8 mouse cellular contexts compared by ENCODE assay signal in genomic region chr7:25222275-25222967, GRCm38 (mm10). TPM values are rescaled to one million over a fixed set of nuclear protein-coding genes. Genes with fewer than 3 reads are reported as not detected.
DNase-seq lines count a peak whose midpoint lies in the region; ATAC-seq and TF ChIP-seq lines count a peak whose summit lies in the region.
"Had no signal": no experiment of that assay in that cellular context is flagged by ENCODE, and none has a peak within 500 bp of the region (broad histone marks: within the 10 kb centered on the region; RNA-seq: fewer than 3 reads in every experiment).

No protein-coding gene starts in this region.

- no peak for ATAC-seq in megakaryocyte, adult 5-6 weeks (ENCODE audit: poor library complexity, severe bottlenecking)
- no peak for ATAC-seq in forebrain, embryonic 11.5 days (replicated peaks; ENCODE audit: low FRiP score)
- ATAC-seq in limb, embryonic 14.5 days (ENCODE audit: low FRiP score, low read depth) = no peak
- ATAC-seq in stomach, postnatal 0 days (ENCODE audit: low FRiP score, low TSS enrichment) = no peak

- TF ChIP-seq CTCF in stomach, postnatal 0 days (IDR thresholded peaks at IDR 0.05; ENCODE audit: low read depth) = no peak

- no peak overlapping the region for H3K27ac ChIP-seq in forebrain, embryonic 11.5 days (ENCODE audit: low read depth, low read length)
- H3K27ac ChIP-seq in limb, embryonic 14.5 days (replicated peaks; ENCODE audit: low read depth, low read length) = no peak overlapping the region
- no peak overlapping the region for H3K27ac ChIP-seq in stomach, postnatal 0 days (replicated peaks)

- H3K9me3 ChIP-seq in megakaryocyte, embryonic 14.5 days = no peaks in the 10 kb centered on the region
- H3K9me3 ChIP-seq in forebrain, embryonic 11.5 days (ENCODE audit: control insufficient read depth, low read length) = no peaks in the 10 kb centered on the region
- no peaks in the 10 kb centered on the region for H3K9me3 ChIP-seq in limb, embryonic 14.5 days (ENCODE audit: control insufficient read depth, low read length)
- no peaks in the 10 kb centered on the region for H3K9me3 ChIP-seq in stomach, postnatal 0 days (ENCODE audit: control insufficient read depth, low read length)

- peaks cover 57% of the 10 kb centered on the region for H3K36me3 ChIP-seq in megakaryocyte, embryonic 14.5 days (replicated peaks; ENCODE audit: low read length)
- H3K36me3 ChIP-seq in forebrain, embryonic 11.5 days (ENCODE audit: control insufficient read depth, insufficient read depth, low read length) = peaks cover 7% of the 10 kb centered on the region; the same call in 1 of the 2 replicates
- H3K36me3 ChIP-seq in limb, embryonic 14.5 days (ENCODE audit: control insufficient read depth, insufficient read depth, low read length) = peaks cover 46% of the 10 kb centered on the region
- peaks cover 20% of the 10 kb centered on the region for H3K36me3 ChIP-seq in stomach, postnatal 0 days (ENCODE audit: control insufficient read depth, insufficient read depth, low read length)

- H3K4me1 ChIP-seq in megakaryocyte, embryonic 14.5 days = peaks cover 93% of the 10 kb centered on the region
- H3K4me1 ChIP-seq in forebrain, embryonic 11.5 days (replicated peaks; ENCODE audit: control insufficient read depth, insufficient read depth, low read length) = peaks cover 16% of the 10 kb centered on the region
- peaks cover 23% of the 10 kb centered on the region for H3K4me1 ChIP-seq in limb, embryonic 14.5 days (ENCODE audit: control insufficient read depth, insufficient read depth, low read length)
- H3K4me1 ChIP-seq in stomach, postnatal 0 days (replicated peaks; ENCODE audit: control insufficient read depth, insufficient read depth) = peaks cover 11% of the 10 kb centered on the region

- WGBS in forebrain, embryonic 11.5 days = 83% methylated on average over 10 of the region's 10 CpGs
- WGBS in limb, embryonic 14.5 days = 89% methylated on average over 10 of the region's 10 CpGs
- WGBS in stomach, postnatal 0 days = 72% methylated on average over 10 of the region's 10 CpGs

- no peaks in the 10 kb centered on the region for H3K27me3 ChIP-seq in megakaryocyte, embryonic 14.5 days (replicated peaks)
- no peaks in the 10 kb centered on the region for H3K27me3 ChIP-seq in forebrain, embryonic 11.5 days (ENCODE audit: control insufficient read depth, insufficient read depth, low read length)
- H3K27me3 ChIP-seq in limb, embryonic 14.5 days (ENCODE audit: control insufficient read depth, insufficient read depth, low read length) = no peaks in the 10 kb centered on the region
- no peaks in the 10 kb centered on the region for H3K27me3 ChIP-seq in stomach, postnatal 0 days (ENCODE audit: control insufficient read depth, insufficient read depth, low read length)

- H3K9ac ChIP-seq in forebrain, embryonic 11.5 days (ENCODE audit: low read length) = peak overlapping the region; percentile 67
- H3K9ac ChIP-seq in limb, embryonic 14.5 days (ENCODE audit: low read depth, low read length, severe bottlenecking) = peak overlapping the region; percentile 71
- peak overlapping the region; percentile 79; the same call in 1 of the 2 replicates for H3K9ac ChIP-seq in stomach, postnatal 0 days (ENCODE audit: low read length)

- no peak for TF ChIP-seq POLR2A in limb, embryonic 14.5 days (IDR thresholded peaks at IDR 0.05; ENCODE audit: borderline replicate concordance, extremely low read depth, insufficient read depth, insufficient read length)

- H3K4me2 ChIP-seq in forebrain, embryonic 11.5 days (ENCODE audit: low read depth, low read length, severe bottlenecking) = peak overlapping the region; percentile 92
- peak overlapping the region; percentile 91 for H3K4me2 ChIP-seq in limb, embryonic 14.5 days (replicated peaks; ENCODE audit: low read depth, low read length, severe bottlenecking)
- peak overlapping the region; percentile 85 for H3K4me2 ChIP-seq in stomach, postnatal 0 days (replicated peaks; ENCODE audit: low read depth)

- no peak for TF ChIP-seq EP300 in stomach, postnatal 0 days (optimal IDR thresholded peaks at IDR 0.05)

- H3K4me3 ChIP-seq in megakaryocyte, embryonic 14.5 days (replicated peaks) = peak overlapping the region; percentile 96
- peak overlapping the region; percentile 55 for H3K4me3 ChIP-seq in forebrain, embryonic 11.5 days (ENCODE audit: low read depth, low read length)
- H3K4me3 ChIP-seq in limb, embryonic 14.5 days (replicated peaks; ENCODE audit: low read length) = peak overlapping the region; percentile 72
- peak overlapping the region; percentile 74 for H3K4me3 ChIP-seq in stomach, postnatal 0 days (ENCODE audit: low read depth, low read length)

- DNase-seq in forebrain, embryonic 11.5 days (ENCODE audit: low spot score) = no peak
- no peak for DNase-seq in limb, embryonic 14.5 days (ENCODE audit: low spot score)
- no peak for DNase-seq in stomach, postnatal 0 days (ENCODE audit: low spot score)
- no peak for DNase-seq in thymus, adult 18-20 months
- no peak for DNase-seq in frontal cortex, postnatal 25 days (ENCODE audit: low spot score in 2 of 2)
- DNase-seq: layer of hippocampus, postnatal 36 days had no signal

RNA-seq across cellular contexts. Expression of gene Zfp526, which starts 1.2 kb away (rescaled TPM):
- polyA plus RNA-seq in megakaryocyte, embryonic 14.5 days (2012; ENCODE audit: insufficient read depth, low replicate concordance) = 4.8 and 8.9 TPM in 2 replicates
- 7.2 and 7.6 TPM in 2 replicates for total RNA-seq in megakaryocyte, adult 5-6 weeks (2015)
- total RNA-seq in megakaryocyte, adult 5-6 weeks (2017) = 5.2 and 8.3 TPM in 2 replicates
- 3.5 and 3.8 TPM in 2 replicates for polyA plus RNA-seq in forebrain, embryonic 11.5 days (2014; fragmentation: Nextera tagmentation; extraction: Ambion mirVana)
- 11.1 and 13.0 TPM in 2 replicates for polyA plus RNA-seq in limb, embryonic 14.5 days (2012; rRNA removed)
- polyA plus RNA-seq in limb, embryonic 14.5 days (2014; fragmentation: Nextera tagmentation; extraction: Ambion mirVana) = 3.9 and 4.2 TPM in 2 replicates
- polyA plus RNA-seq in stomach, postnatal 0 days (2015; fragmentation: Nextera tagmentation; extraction: Ambion mirVana) = 1.1 and 1.2 TPM in 2 replicates

RNA-seq across cellular contexts. Expression of gene Dedd2, which starts 2.0 kb away (rescaled TPM):
- polyA plus RNA-seq in megakaryocyte, embryonic 14.5 days (2012; ENCODE audit: insufficient read depth, low replicate concordance) = 16.7 and 34.3 TPM in 2 replicates
- total RNA-seq in megakaryocyte, adult 5-6 weeks (2015) = 14.5 and 19.7 TPM in 2 replicates
- total RNA-seq in megakaryocyte, adult 5-6 weeks (2017) = 17.8 and 18.8 TPM in 2 replicates
- polyA plus RNA-seq in forebrain, embryonic 11.5 days (2014; fragmentation: Nextera tagmentation; extraction: Ambion mirVana) = 11.2 TPM in 2 replicates
- 11.1 and 14.0 TPM in 2 replicates for polyA plus RNA-seq in limb, embryonic 14.5 days (2012; rRNA removed)
- polyA plus RNA-seq in limb, embryonic 14.5 days (2014; fragmentation: Nextera tagmentation; extraction: Ambion mirVana) = 9.0 and 9.4 TPM in 2 replicates
- polyA plus RNA-seq in stomach, postnatal 0 days (2015; fragmentation: Nextera tagmentation; extraction: Ambion mirVana) = 20.0 and 20.2 TPM in 2 replicates

RNA-seq across cellular contexts. Expression of gene Gsk3a, which starts 15.2 kb away (rescaled TPM):
- 55.6 and 120 TPM in 2 replicates for polyA plus RNA-seq in megakaryocyte, embryonic 14.5 days (2012; ENCODE audit: insufficient read depth, low replicate concordance)
- 90.1 and 90.2 TPM in 2 replicates for total RNA-seq in megakaryocyte, adult 5-6 weeks (2015)
- 58.7 and 60.8 TPM in 2 replicates for total RNA-seq in megakaryocyte, adult 5-6 weeks (2017)
- 14.0 and 16.6 TPM in 2 replicates for polyA plus RNA-seq in forebrain, embryonic 11.5 days (2014; fragmentation: Nextera tagmentation; extraction: Ambion mirVana)
- polyA plus RNA-seq in limb, embryonic 14.5 days (2012; rRNA removed) = 155 and 204 TPM in 2 replicates
- polyA plus RNA-seq in limb, embryonic 14.5 days (2014; fragmentation: Nextera tagmentation; extraction: Ambion mirVana) = 16.3 and 18.8 TPM in 2 replicates
- polyA plus RNA-seq in stomach, postnatal 0 days (2015; fragmentation: Nextera tagmentation; extraction: Ambion mirVana) = 5.1 and 5.3 TPM in 2 replicates

RNA-seq across cellular contexts. Expression of gene Erf, which starts 28.1 kb away (rescaled TPM):
- 44.8 and 66.8 TPM in 2 replicates for polyA plus RNA-seq in megakaryocyte, embryonic 14.5 days (2012; ENCODE audit: insufficient read depth, low replicate concordance)
- 4.9 and 6.5 TPM in 2 replicates for total RNA-seq in megakaryocyte, adult 5-6 weeks (2015)
- 2.6 and 5.3 TPM in 2 replicates for total RNA-seq in megakaryocyte, adult 5-6 weeks (2017)
- 14.6 and 17.5 TPM in 2 replicates for polyA plus RNA-seq in forebrain, embryonic 11.5 days (2014; fragmentation: Nextera tagmentation; extraction: Ambion mirVana)
- 99.2 and 127 TPM in 2 replicates for polyA plus RNA-seq in limb, embryonic 14.5 days (2012; rRNA removed)
- 33.2 and 37.9 TPM in 2 replicates for polyA plus RNA-seq in limb, embryonic 14.5 days (2014; fragmentation: Nextera tagmentation; extraction: Ambion mirVana)
- 8.1 and 8.8 TPM in 2 replicates for polyA plus RNA-seq in stomach, postnatal 0 days (2015; fragmentation: Nextera tagmentation; extraction: Ambion mirVana)

RNA-seq across cellular contexts. Expression of gene Pou2f2, which starts 42.9 kb away (rescaled TPM):
- 141 and 174 TPM in 2 replicates for polyA plus RNA-seq in megakaryocyte, embryonic 14.5 days (2012; ENCODE audit: insufficient read depth, low replicate concordance)
- total RNA-seq in megakaryocyte, adult 5-6 weeks (2015) = 30.1 and 31.6 TPM in 2 replicates
- total RNA-seq in megakaryocyte, adult 5-6 weeks (2017) = 5.2 and 6.1 TPM in 2 replicates
- polyA plus RNA-seq in forebrain, embryonic 11.5 days (2014; fragmentation: Nextera tagmentation; extraction: Ambion mirVana) = 16.8 and 19.9 TPM in 2 replicates
- polyA plus RNA-seq in limb, embryonic 14.5 days (2012; rRNA removed) = 1.3 and 2.6 TPM in 2 replicates
- 0.55 and 1.9 TPM in 2 replicates for polyA plus RNA-seq in limb, embryonic 14.5 days (2014; fragmentation: Nextera tagmentation; extraction: Ambion mirVana)
- polyA plus RNA-seq in stomach, postnatal 0 days (2015; fragmentation: Nextera tagmentation; extraction: Ambion mirVana) = 0.52 and 0.67 TPM in 2 replicates
